Mouse (Mus musculus): ENCODE measurements around the gene Tapbp.

The Tapbp gene

GRCm38 (mm10) chr17:33924577-33925283 lies 9.0 kb downstream of the Tapbp start:
- DNase-seq (ENCODE audit: low spot score), result peak; percentile 57

GRCm38 (mm10) chr17:33925406-33926116 lies 9.9 kb downstream of the Tapbp start:
- no peak for DNase-seq (ENCODE audit: low spot score)

- DNase-seq (ENCODE audit: low spot score), result no peak
These were observed 10.7 kb downstream of the Tapbp start for GRCm38 (mm10) chr17:33926207-33926932.

GRCm38 (mm10) chr17:33928251-33928947 lies 12.7 kb downstream of the Tapbp start:
- DNase-seq (ENCODE audit: low spot score), result no peak

- DNase-seq (ENCODE audit: low spot score), result peak; percentile 89
These were observed 13.9 kb downstream of the Tapbp start, which contains the start of gene Rgl2 for GRCm38 (mm10) chr17:33929371-33930279. Gene Rgl2 (plus strand): TSS chr17:33929543.

GRCm38 (mm10) chr17:33930280-33931158 lies 14.8 kb downstream of the Tapbp start:
- DNase-seq (ENCODE audit: low spot score), result peak; percentile 52

- no peak for DNase-seq (ENCODE audit: low spot score)
These were observed 15.6 kb downstream of the Tapbp start for GRCm38 (mm10) chr17:33931159-33931866.

GRCm38 (mm10) chr17:33931947-33932346 lies 16.2 kb downstream of the Tapbp start:
- DNase-seq (ENCODE audit: low spot score), result no peak

GRCm38 (mm10) chr17:33932448-33932847 lies 16.7 kb downstream of the Tapbp start:
- no peak for DNase-seq (ENCODE audit: low spot score)

GRCm38 (mm10) chr17:33932970-33933369 lies 17.3 kb downstream of the Tapbp start:
- DNase-seq (ENCODE audit: low spot score), result no peak

GRCm38 (mm10) chr17:33935422-33936055 lies 19.8 kb downstream of the Tapbp start:
- DNase-seq (ENCODE audit: low spot score), result no peak

- no peak for DNase-seq (ENCODE audit: low spot score)
These were observed 21.3 kb downstream of the Tapbp start for GRCm38 (mm10) chr17:33936993-33937392.

- DNase-seq (ENCODE audit: low spot score), result no peak
These were observed 23.1 kb downstream of the Tapbp start for GRCm38 (mm10) chr17:33938783-33939182.

GRCm38 (mm10) chr17:33940206-33940805 lies 24.6 kb downstream of the Tapbp start, which contains the start of the genes Pfdn6 and Wdr46:
Gene Pfdn6 (minus strand): TSS chr17:33940343.
Gene Wdr46 (plus strand): TSS chr17:33940660.
- peak; percentile 95 for DNase-seq (ENCODE audit: low spot score)

GRCm38 (mm10) chr17:33940981-33941380 lies 25.3 kb downstream of the Tapbp start:
- no peak for DNase-seq (ENCODE audit: low spot score)

- no peak for DNase-seq (ENCODE audit: low spot score)
These were observed 25.7 kb downstream of the Tapbp start for GRCm38 (mm10) chr17:33941381-33941780.

GRCm38 (mm10) chr17:33943454-33943853 lies 27.8 kb downstream of the Tapbp start:
- no peak for DNase-seq (ENCODE audit: low spot score)

GRCm38 (mm10) chr17:33947430-33948089 lies 31.9 kb downstream of the Tapbp start:
- no peak for DNase-seq (ENCODE audit: low spot score)

Measured in adipocyte (in vitro differentiated cells).